In genomic region chr15:77225274-77225673, GRCm38 (mm10) we compare ENCODE assay signal across 9 mouse cellular contexts.
A peak's percentile ranks its signal among the peaks of the same experiment; 100 is the strongest.
DNase-seq lines count a peak whose midpoint lies in the region; ATAC-seq and TF ChIP-seq lines count a peak whose summit lies in the region.
"Had no signal": no experiment of that assay in that cellular context is flagged by ENCODE, and none has a peak within 500 bp of the region (broad histone marks: within the 10 kb centered on the region; RNA-seq: fewer than 3 reads in every experiment).

No protein-coding gene starts in this region.

- no peak for TF ChIP-seq EP300 in liver, embryonic 14.5 days (IDR thresholded peaks at IDR 0.05; ENCODE audit: low read depth)

- peak; percentile 62 for DNase-seq in adrenal gland, postnatal 14 days
- no peak for DNase-seq in adrenal gland, postnatal 4 days (ENCODE audit: low spot score in 2 of 2)
- DNase-seq in midbrain, embryonic 10.5 days (ENCODE audit: low spot score) = peak; percentile 30
- DNase-seq in embryonic facial prominence, embryonic 10.5 days (ENCODE audit: low spot score) = peak; percentile 61
- no peak for DNase-seq in liver, embryonic 14.5 days (ENCODE audit: low read depth in 3 of 3, low spot score in 3 of 3)
- DNase-seq in c-Kit-positive CD71-positive TER-119-positive erythroid progenitor cells, embryonic 14.5 days (ENCODE audit: low spot score) = no peak
- no peak for DNase-seq in spleen, adult 12 weeks (ENCODE audit: low spot score)

- peaks cover 14% of the 10 kb centered on the region for H3K4me1 ChIP-seq in midbrain, embryonic 10.5 days
- H3K4me1 ChIP-seq in midbrain, embryonic 15.5 days = peaks cover 7% of the 10 kb centered on the region; the same call in 1 of the 2 replicates
- H3K4me1 ChIP-seq in embryonic facial prominence, embryonic 10.5 days = peaks cover 26% of the 10 kb centered on the region
- H3K4me1 ChIP-seq in liver, embryonic 14.5 days (replicated peaks; ENCODE audit: control insufficient read depth in 2 of 2, insufficient read depth in 2 of 2, low read length in 1 of 2) = peaks cover 0 to 4% of the 10 kb centered on the region in 2 experiments; a peak in 1 of 4 replicates

- no peak overlapping the region for H3K27ac ChIP-seq in midbrain, embryonic 10.5 days (replicated peaks)
- no peak overlapping the region for H3K27ac ChIP-seq in midbrain, embryonic 15.5 days
- H3K27ac ChIP-seq in embryonic facial prominence, embryonic 10.5 days (replicated peaks) = no peak overlapping the region
- no peak overlapping the region for H3K27ac ChIP-seq in liver, embryonic 14.5 days
- H3K27ac ChIP-seq: hindbrain, embryonic 15.5 days had no signal

- no peak overlapping the region for H3K4me2 ChIP-seq in midbrain, embryonic 15.5 days
- H3K4me2 ChIP-seq in liver, embryonic 14.5 days (ENCODE audit: low read depth) = no peak overlapping the region
- H3K4me2 ChIP-seq: hindbrain, embryonic 15.5 days had no signal

- no peaks in the 10 kb centered on the region for H3K9me3 ChIP-seq in midbrain, embryonic 10.5 days (replicated peaks)
- no peaks in the 10 kb centered on the region for H3K9me3 ChIP-seq in midbrain, embryonic 15.5 days
- H3K9me3 ChIP-seq in embryonic facial prominence, embryonic 10.5 days = no peaks in the 10 kb centered on the region
- no peaks in the 10 kb centered on the region for H3K9me3 ChIP-seq in liver, embryonic 14.5 days (ENCODE audit: control insufficient read depth, low read length)
- H3K9me3 ChIP-seq: hindbrain, embryonic 15.5 days had no signal

- no peaks in the 10 kb centered on the region for H3K27me3 ChIP-seq in midbrain, embryonic 10.5 days (ENCODE audit: low read depth, poor library complexity, severe bottlenecking)
- H3K27me3 ChIP-seq in midbrain, embryonic 15.5 days (replicated peaks) = no peaks in the 10 kb centered on the region
- no peaks in the 10 kb centered on the region for H3K27me3 ChIP-seq in embryonic facial prominence, embryonic 10.5 days (replicated peaks; ENCODE audit: low read depth, poor library complexity, severe bottlenecking)
- no peaks in the 10 kb centered on the region for H3K27me3 ChIP-seq in liver, embryonic 14.5 days (ENCODE audit: control insufficient read depth, insufficient read depth, low read length)
- H3K27me3 ChIP-seq: hindbrain, embryonic 15.5 days had no signal

- no peak overlapping the region for H3K4me3 ChIP-seq in midbrain, embryonic 10.5 days
- no peak overlapping the region for H3K4me3 ChIP-seq in midbrain, embryonic 15.5 days
- H3K4me3 ChIP-seq in embryonic facial prominence, embryonic 10.5 days = no peak overlapping the region
- H3K4me3 ChIP-seq in liver, embryonic 14.5 days (ENCODE audit: insufficient read depth in 1 of 2, low read depth in 2 of 2, low read length in 2 of 2) = no peak overlapping the region
- H3K4me3 ChIP-seq: hindbrain, embryonic 15.5 days had no signal

- no peak for ATAC-seq in midbrain, embryonic 15.5 days (replicated peaks)
- no peak for ATAC-seq in liver, embryonic 14.5 days (ENCODE audit: insufficient read depth)

- H3K36me3 ChIP-seq in midbrain, embryonic 10.5 days = peaks cover 4% of the 10 kb centered on the region; the same call in 1 of the 2 replicates
- H3K36me3 ChIP-seq in midbrain, embryonic 15.5 days (replicated peaks) = no peaks in the 10 kb centered on the region
- H3K36me3 ChIP-seq in embryonic facial prominence, embryonic 10.5 days (replicated peaks) = peaks cover 14% of the 10 kb centered on the region
- no peaks in the 10 kb centered on the region for H3K36me3 ChIP-seq in liver, embryonic 14.5 days (replicated peaks; ENCODE audit: control insufficient read depth, insufficient read depth, low read depth)
- H3K36me3 ChIP-seq: hindbrain, embryonic 15.5 days had no signal

- TF ChIP-seq CTCF in liver, embryonic 14.5 days (IDR thresholded peaks at IDR 0.05; ENCODE audit: low read depth) = peak; percentile 59

- no peak overlapping the region for H3K9ac ChIP-seq in midbrain, embryonic 15.5 days
- no peak overlapping the region for H3K9ac ChIP-seq in liver, embryonic 14.5 days (replicated peaks)
- H3K9ac ChIP-seq: hindbrain, embryonic 15.5 days had no signal

Comparison
In these comparisons a context has a peak if more than half of its experiments do, and no peak if none do; other contexts are left out.
1. DNase-seq: peak in adrenal gland, postnatal 14 days (single experiment), midbrain, embryonic 10.5 days (single experiment) and embryonic facial prominence, embryonic 10.5 days (single experiment); none in adrenal gland, postnatal 4 days (0 of 2), liver, embryonic 14.5 days (0 of 3), c-Kit-positive CD71-positive TER-119-positive erythroid progenitor cells, embryonic 14.5 days (single experiment) and spleen, adult 12 weeks (single experiment).